Mouse (Mus musculus): ENCODE results near the gene Catsper4.

DNA sequence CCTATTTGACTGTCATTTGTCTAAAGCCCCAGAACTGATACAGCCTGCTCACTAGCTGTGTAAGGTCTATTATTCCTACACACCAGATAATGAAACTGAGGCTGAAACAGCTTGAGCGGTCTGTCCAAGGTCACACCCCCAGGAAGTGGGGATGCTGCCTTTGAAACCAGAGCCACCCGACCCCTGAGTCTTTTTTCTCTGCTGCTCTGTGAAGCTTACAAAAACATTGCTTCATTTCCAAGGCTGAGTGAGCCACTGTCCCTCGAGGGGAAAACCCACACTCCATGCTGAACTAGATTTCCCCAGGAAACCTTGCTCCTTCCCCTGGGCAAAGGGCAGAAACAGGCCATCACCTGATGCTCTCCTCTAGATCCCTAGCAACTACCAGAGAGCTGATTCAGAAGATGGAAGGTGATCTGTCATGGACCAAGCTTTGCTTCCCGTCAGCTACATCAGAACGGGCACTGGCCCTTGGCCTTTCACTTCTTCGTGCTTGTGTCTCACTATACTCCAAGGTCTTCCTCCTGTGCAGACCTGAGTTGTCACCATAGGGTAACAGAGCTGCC is 20.6 kb downstream of the Catsper4 start:
- TF ChIP-seq POLR2A (IDR thresholded peaks at IDR 0.05; ENCODE audit: extremely low read depth, insufficient read depth, low read length) (no peak), CTCF (IDR thresholded peaks at IDR 0.05; ENCODE audit: extremely low read depth, insufficient read depth, low read length) (no peak)

Measured in cortical plate, adult 2 months (tissue).